Mouse (Mus musculus): Measurements from ENCODE around the gene Phb. TPM values are rescaled to one million over a fixed set of nuclear protein-coding genes. Genes with fewer than 3 reads are reported as not detected.

The Phb gene
- total and polyA plus RNA-seq, 2 experiments, result 137 to 189 TPM

- peak within 1 kb of the TSS; percentile 96 for H3K9ac ChIP-seq (ENCODE audit: low read depth, low read length)
- H3K36me3 ChIP-seq (ENCODE audit: control insufficient read depth, insufficient read depth, low read length), result no peaks in the 10 kb centered on the region
- H3K4me3 ChIP-seq (ENCODE audit: insufficient read depth, low read depth, low read length), result peak within 1 kb of the TSS; percentile 75
- H3K4me1 ChIP-seq (ENCODE audit: control insufficient read depth, insufficient read depth, low read length), result peaks cover 13% of the 10 kb centered on the region
- peaks cover 26% of the 10 kb centered on the region; the same call in 1 of the 2 replicates for H3K79me2 ChIP-seq (ENCODE audit: control insufficient read depth, insufficient read depth, low read length)
- WGBS, result under 1% methylated on average over 63 of the region's 103 CpGs
- DNase-seq (ENCODE audit: extremely low read depth, low read depth, low spot score), result peak; percentile 84
- no peaks in the 10 kb centered on the region for H3K27me3 ChIP-seq (ENCODE audit: control insufficient read depth, insufficient read depth, low read length)
- TF ChIP-seq CTCF (IDR thresholded peaks at IDR 0.05; ENCODE audit: low read depth, low read length), result no peak
- TF ChIP-seq POLR2A (IDR thresholded peaks at IDR 0.05; ENCODE audit: extremely low read depth, insufficient read depth, low read length), result peak; percentile 26; the same call in 1 of the 2 replicates
- H3K27ac ChIP-seq (replicated peaks; ENCODE audit: insufficient read depth, low read depth, low read length), result peak within 1 kb of the TSS; percentile 80
Measured at GRCm38 (mm10) chr11:95712563-95713224, 45.9 kb downstream of the Phb start, which contains the start of gene Zfp652. Zfp652 (plus strand) TSS chr11:95712673.

GRCm38 (mm10) chr11:95713225-95713810 lies 46.6 kb downstream of the Phb start:
- WGBS, result under 1% methylated on average over 49 of the region's 49 CpGs
- no peak for DNase-seq (ENCODE audit: extremely low read depth, low read depth, low spot score)
- Histone ChIP-seq H3K79me2 (ENCODE audit: control insufficient read depth, insufficient read depth, low read length) (peaks cover 26% of the 10 kb centered on the region; the same call in 1 of the 2 replicates), H3K4me3 (ENCODE audit: insufficient read depth, low read depth, low read length) (peak overlapping the region; percentile 75), H3K27me3 (ENCODE audit: control insufficient read depth, insufficient read depth, low read length) (no peaks in the 10 kb centered on the region), H3K27ac (replicated peaks; ENCODE audit: insufficient read depth, low read depth, low read length) (peak overlapping the region; percentile 80), H3K4me1 (ENCODE audit: control insufficient read depth, insufficient read depth, low read length) (peaks cover 13% of the 10 kb centered on the region), H3K9ac (ENCODE audit: low read depth, low read length) (peak overlapping the region; percentile 96), H3K36me3 (ENCODE audit: control insufficient read depth, insufficient read depth, low read length) (no peaks in the 10 kb centered on the region)
- TF ChIP-seq CTCF (IDR thresholded peaks at IDR 0.05; ENCODE audit: low read depth, low read length) (no peak), POLR2A (IDR thresholded peaks at IDR 0.05; ENCODE audit: extremely low read depth, insufficient read depth, low read length) (no peak)

- Histone ChIP-seq H3K79me2 (ENCODE audit: control insufficient read depth, insufficient read depth, low read length) (peaks cover 26% of the 10 kb centered on the region; the same call in 1 of the 2 replicates), H3K36me3 (ENCODE audit: control insufficient read depth, insufficient read depth, low read length) (no peaks in the 10 kb centered on the region), H3K4me1 (ENCODE audit: control insufficient read depth, insufficient read depth, low read length) (peaks cover 15% of the 10 kb centered on the region), H3K27ac (replicated peaks; ENCODE audit: insufficient read depth, low read depth, low read length) (peak overlapping the region; percentile 80; the same call in 1 of the 2 replicates), H3K27me3 (ENCODE audit: control insufficient read depth, insufficient read depth, low read length) (no peaks in the 10 kb centered on the region), H3K9ac (ENCODE audit: low read depth, low read length) (peak overlapping the region; percentile 96), H3K4me3 (ENCODE audit: insufficient read depth, low read depth, low read length) (peak overlapping the region; percentile 75)
- WGBS, result under 1% methylated on average over 13 of the region's 13 CpGs
- TF ChIP-seq POLR2A (IDR thresholded peaks at IDR 0.05; ENCODE audit: extremely low read depth, insufficient read depth, low read length), result no peak
- no peak for TF ChIP-seq CTCF (IDR thresholded peaks at IDR 0.05; ENCODE audit: low read depth, low read length)
- DNase-seq (ENCODE audit: extremely low read depth, low read depth, low spot score), result peak; percentile 33
Measured at GRCm38 (mm10) chr11:95713811-95714241, 47.1 kb downstream of the Phb start.

- Histone ChIP-seq H3K4me3 (ENCODE audit: insufficient read depth, low read depth, low read length) (peak overlapping the region; percentile 75; the same call in 1 of the 2 replicates), H3K27me3 (ENCODE audit: control insufficient read depth, insufficient read depth, low read length) (no peaks in the 10 kb centered on the region), H3K9ac (ENCODE audit: low read depth, low read length) (peak overlapping the region; percentile 31), H3K4me1 (ENCODE audit: control insufficient read depth, insufficient read depth, low read length) (peaks cover 17% of the 10 kb centered on the region), H3K27ac (replicated peaks; ENCODE audit: insufficient read depth, low read depth, low read length) (no peak overlapping the region), H3K79me2 (ENCODE audit: control insufficient read depth, insufficient read depth, low read length) (peaks cover 26% of the 10 kb centered on the region; the same call in 1 of the 2 replicates), H3K36me3 (ENCODE audit: control insufficient read depth, insufficient read depth, low read length) (no peaks in the 10 kb centered on the region)
- no peak for DNase-seq (ENCODE audit: extremely low read depth, low read depth, low spot score)
- TF ChIP-seq POLR2A (IDR thresholded peaks at IDR 0.05; ENCODE audit: extremely low read depth, insufficient read depth, low read length), result no peak
- no peak for TF ChIP-seq CTCF (IDR thresholded peaks at IDR 0.05; ENCODE audit: low read depth, low read length)
- WGBS, result 4% methylated on average over 7 of the region's 7 CpGs
Measured at GRCm38 (mm10) chr11:95714411-95714810, 47.7 kb downstream of the Phb start.

- DNase-seq (ENCODE audit: extremely low read depth, low read depth, low spot score), result no peak
- WGBS, result 67% methylated on average over 8 of the region's 8 CpGs
- H3K27me3 ChIP-seq (ENCODE audit: control insufficient read depth, insufficient read depth, low read length), result no peaks in the 10 kb centered on the region
Measured at GRCm38 (mm10) chr11:95716136-95716535, 49.4 kb downstream of the Phb start.

More at GRCm38 (mm10) chr11:95716136-95716535, 49.4 kb downstream of the Phb start:
- Histone ChIP-seq H3K27ac (replicated peaks; ENCODE audit: insufficient read depth, low read depth, low read length) (no peak overlapping the region), H3K9ac (ENCODE audit: low read depth, low read length) (no peak overlapping the region), H3K4me1 (ENCODE audit: control insufficient read depth, insufficient read depth, low read length) (peaks cover 20% of the 10 kb centered on the region), H3K79me2 (ENCODE audit: control insufficient read depth, insufficient read depth, low read length) (peaks cover 29% of the 10 kb centered on the region; the same call in 1 of the 2 replicates), H3K36me3 (ENCODE audit: control insufficient read depth, insufficient read depth, low read length) (no peaks in the 10 kb centered on the region), H3K4me3 (ENCODE audit: insufficient read depth, low read depth, low read length) (no peak overlapping the region)
- no peak for TF ChIP-seq POLR2A (IDR thresholded peaks at IDR 0.05; ENCODE audit: extremely low read depth, insufficient read depth, low read length)
- TF ChIP-seq CTCF (IDR thresholded peaks at IDR 0.05; ENCODE audit: low read depth, low read length), result no peak

All from liver, adult 2 months (tissue).